Mouse (Mus musculus) gastrocnemius, adult 18-20 months (tissue): ENCODE results near the gene Sez6l. TPM values are rescaled to one million over a fixed set of nuclear protein-coding genes. Genes with fewer than 3 reads are reported as not detected.

Experiments
- DNase-seq: peaks from one replicate; pipeline ENCODE4 v3.0.0; 2021; ENCODE audit warnings: low spot score
- total RNA-seq, 2 experiments: library from RNA; stranded (reverse); gene quantifications; 2 replicates each; pipeline ENCODE4 v1.2.3; 2021

Gene Sez6l
- total RNA-seq, 2 experiments from 2014 or later, result 0.02 TPM; not detected in 1

GRCm38 (mm10) chr5:112534146-112534545 lies 42.8 kb downstream of the Sez6l start:
- DNase-seq, result no peak

- no peak for DNase-seq
These were observed 43.5 kb downstream of the Sez6l start for GRCm38 (mm10) chr5:112533312-112534075.

- peak; percentile 9 for DNase-seq
These were observed 44.1 kb downstream of the Sez6l start for GRCm38 (mm10) chr5:112532894-112533293.

GRCm38 (mm10) chr5:112532210-112532609 lies 44.8 kb downstream of the Sez6l start:
- no peak for DNase-seq

- no peak for DNase-seq
These were observed 45.9 kb downstream of the Sez6l start for GRCm38 (mm10) chr5:112531111-112531510.

- no peak for DNase-seq
These were observed 50.0 kb downstream of the Sez6l start for GRCm38 (mm10) chr5:112526936-112527335.

GRCm38 (mm10) chr5:112526435-112526834 lies 50.5 kb downstream of the Sez6l start:
- no peak for DNase-seq

GRCm38 (mm10) chr5:112525980-112526379 lies 51.0 kb downstream of the Sez6l start:
- DNase-seq, result no peak

GRCm38 (mm10) chr5:112525271-112525670 lies 51.7 kb downstream of the Sez6l start:
- DNase-seq, result no peak

- no peak for DNase-seq
These were observed 53.2 kb downstream of the Sez6l start for GRCm38 (mm10) chr5:112523796-112524195.

- no peak for DNase-seq
These were observed 53.7 kb downstream of the Sez6l start for GRCm38 (mm10) chr5:112523331-112523730.

- DNase-seq, result no peak
These were observed 55.1 kb downstream of the Sez6l start for GRCm38 (mm10) chr5:112521703-112522527.

- DNase-seq, result no peak
These were observed 55.9 kb downstream of the Sez6l start for GRCm38 (mm10) chr5:112520826-112521702.

GRCm38 (mm10) chr5:112518773-112519172 lies 58.2 kb downstream of the Sez6l start:
- DNase-seq, result no peak

- no peak for DNase-seq
These were observed 59.5 kb downstream of the Sez6l start for GRCm38 (mm10) chr5:112517454-112517853.

- no peak for DNase-seq
These were observed 60.5 kb downstream of the Sez6l start for GRCm38 (mm10) chr5:112516527-112516926.

GRCm38 (mm10) chr5:112510351-112510750 lies 66.6 kb downstream of the Sez6l start:
- DNase-seq, result no peak

- no peak for DNase-seq
These were observed 67.1 kb downstream of the Sez6l start for GRCm38 (mm10) chr5:112509916-112510315.

GRCm38 (mm10) chr5:112505595-112505994 lies 71.4 kb downstream of the Sez6l start:
- no peak for DNase-seq

GRCm38 (mm10) chr5:112501384-112501783 lies 75.6 kb downstream of the Sez6l start:
- no peak for DNase-seq

- no peak for DNase-seq
These were observed 76.9 kb downstream of the Sez6l start for GRCm38 (mm10) chr5:112499918-112500682.
